Mouse (Mus musculus) gastrocnemius, adult 8-10 months (tissue): ENCODE measurements around the gene Rbpms2. TPM values are rescaled to one million over a fixed set of nuclear protein-coding genes. Genes with fewer than 3 reads are reported as not detected.

Experiments used
- DNase-seq, 2 experiments: peaks; one replicate each; pipeline ENCODE4 v3.0.0; 2022; ENCODE audit warnings: low spot score in 2 of 2
- total RNA-seq, 4 experiments: library from RNA; stranded (reverse); gene quantifications; 2 replicates each; pipeline ENCODE4 v1.2.4; 2022

Gene Rbpms2
- total RNA-seq, 4 experiments from 2014 or later = 0.97 to 2.0 (median 1.6) TPM

- no peak for DNase-seq
Measured at GRCm38 (mm10) chr9:65692959-65693603, 63.6 kb downstream of the Rbpms2 start.

GRCm38 (mm10) chr9:65695646-65696045 is 66.2 kb downstream of the Rbpms2 start:
- no peak for DNase-seq

- DNase-seq = no peak
Measured at GRCm38 (mm10) chr9:65696337-65696736, 66.9 kb downstream of the Rbpms2 start.

- DNase-seq = no peak
Measured at GRCm38 (mm10) chr9:65697356-65697755, 67.9 kb downstream of the Rbpms2 start.

- no peak for DNase-seq
Measured at GRCm38 (mm10) chr9:65697992-65698391, 68.5 kb downstream of the Rbpms2 start.

DNA sequence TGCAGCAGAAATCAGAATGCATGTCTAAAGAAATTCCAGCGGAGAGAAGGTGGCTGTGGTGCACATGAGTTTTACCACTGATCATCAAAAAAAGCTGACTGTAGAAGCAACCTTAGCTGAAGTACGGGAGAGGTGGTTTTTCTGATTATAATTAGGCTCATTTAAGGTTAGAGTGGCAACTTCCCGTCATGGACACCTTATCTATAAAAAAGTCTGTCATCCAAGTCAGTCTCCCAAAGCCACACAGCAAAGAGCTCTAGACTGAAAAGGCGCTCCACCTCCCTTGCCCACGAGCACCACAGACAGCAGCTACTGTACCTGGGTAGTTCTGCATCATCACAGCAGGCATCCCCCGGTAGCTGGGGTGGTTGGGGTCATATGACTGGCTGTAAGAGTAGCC is 71.1 kb downstream of the Rbpms2 start:
- DNase-seq = no peak

GRCm38 (mm10) chr9:65702286-65702685 is 72.8 kb downstream of the Rbpms2 start:
- DNase-seq = no peak

DNA sequence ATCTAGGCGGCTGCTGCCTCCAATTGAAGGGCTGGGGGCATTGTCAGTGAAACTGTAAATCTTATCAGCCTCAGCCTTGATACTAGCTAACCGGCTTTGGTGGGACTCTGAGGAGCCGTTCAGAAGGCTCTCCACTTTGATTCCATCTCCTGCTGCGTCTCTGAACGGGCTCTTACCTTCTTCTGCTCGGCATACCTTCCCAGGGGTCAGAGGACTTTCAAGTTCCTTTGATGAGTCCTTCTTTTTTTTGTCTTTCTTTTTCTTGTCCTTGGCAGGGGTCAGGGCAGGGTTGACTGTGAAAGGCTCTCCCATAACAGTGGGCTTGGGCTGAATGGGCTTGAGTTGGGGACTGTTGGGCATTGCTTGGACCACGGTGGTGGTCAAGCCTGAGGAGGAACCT is 73.8 kb downstream of the Rbpms2 start:
- no peak for DNase-seq

GRCm38 (mm10) chr9:65703926-65704595 is 74.6 kb downstream of the Rbpms2 start:
- no peak for DNase-seq

Other genes starting within 250 kb of the Rbpms2 start
- gene Kbtbd13, start 238.0 kb upstream of the Rbpms2 start, total RNA-seq = 10 to 100 TPM in 3 of 4 experiments, 1 to 10 TPM in 1; 9.8 to 12.3 (median 11.4) TPM
- 1 to 10 TPM; 2.1 to 3.8 (median 2.2) TPM for gene Rasl12, start 231.1 kb upstream of the Rbpms2 start, total RNA-seq
- not detected for gene Slc51b, start 206.7 kb upstream of the Rbpms2 start, total RNA-seq
- gene Mtfmt, start 193.9 kb upstream of the Rbpms2 start, total RNA-seq = 1 to 10 TPM; 4.2 to 6.2 (median 5.3) TPM
- 10 to 100 TPM in 1 of 4 experiments, 1 to 10 TPM in 3; 5.8 to 15.8 (median 7.6) TPM for gene Spg21, start 168.7 kb upstream of the Rbpms2 start, total RNA-seq
- gene Ankdd1a, start 109.5 kb upstream of the Rbpms2 start, total RNA-seq = not detected
- gene Plekho2, start 49.6 kb upstream of the Rbpms2 start, total RNA-seq = 1 to 10 TPM; 2.7 to 4.0 (median 3.0) TPM
- not detected for gene Pif1, start 42.5 kb upstream of the Rbpms2 start, total RNA-seq
- gene Oaz2, start 38.4 kb downstream of the Rbpms2 start, total RNA-seq = 100 to 1,000 TPM; 192 to 246 (median 237) TPM
- gene Zfp609, start 197.9 kb downstream of the Rbpms2 start, total RNA-seq = 10 to 100 TPM; 15.8 to 18.8 (median 17.6) TPM